Mouse (Mus musculus) erythroblast, embryonic 14.5 days (primary cell): ENCODE results near the gene Hist1h2ah.

Experiments used
- GATA1 ChIP-seq: IDR thresholded peaks from 2 replicates; pipeline ENCODE4 v1.6.1; 2012; ENCODE audit warnings: low read length, inconsistent platforms, mixed read lengths
- TAL1 ChIP-seq: IDR thresholded peaks from 3 replicates; pipeline ENCODE4 v1.6.1; 2012; ENCODE audit warnings: low read length, inconsistent platforms, mixed read lengths

DNA sequence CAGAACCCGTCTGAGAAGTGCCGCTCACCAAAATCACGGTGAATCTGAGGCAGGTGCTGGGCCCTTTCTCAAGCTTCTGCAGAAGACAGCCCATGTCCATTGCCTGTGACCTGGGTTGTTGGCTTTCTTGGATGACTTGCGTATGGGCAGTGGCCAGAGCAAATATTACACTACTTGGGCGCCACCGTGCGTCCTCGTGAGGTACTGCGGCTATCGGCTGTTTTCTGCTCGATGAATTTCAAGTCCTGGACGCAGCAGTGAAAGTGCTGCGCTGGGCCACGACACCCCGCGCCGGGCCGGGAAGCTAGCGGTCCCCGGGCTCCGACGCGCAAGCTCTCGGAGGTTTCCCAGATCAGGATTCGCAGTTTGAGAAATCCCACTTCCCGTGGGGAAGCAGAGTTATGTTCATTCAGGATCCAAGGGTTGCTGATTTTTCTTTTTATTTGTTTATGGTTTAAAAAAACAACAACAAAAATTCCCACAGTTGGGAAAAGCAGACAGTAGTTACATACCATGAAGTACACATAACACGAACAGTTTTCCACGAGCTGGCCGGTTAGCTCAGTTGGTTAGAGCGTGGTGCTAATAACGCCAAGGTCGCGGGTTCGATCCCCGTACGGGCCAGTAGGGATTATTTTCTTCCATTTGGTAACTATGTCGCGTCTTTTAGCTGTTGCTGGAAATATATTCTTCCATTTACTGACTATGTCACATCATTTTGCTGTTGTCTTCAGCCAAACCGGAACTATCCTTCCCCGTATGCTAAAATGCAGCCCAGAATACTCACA lies 6.5 kb downstream of the Hist1h2ah start:
- no peak for TF ChIP-seq GATA1
- TF ChIP-seq TAL1 = no peak
